Mouse (Mus musculus): ENCODE results near the gene Plekho2.

- TF ChIP-seq CTCF (IDR thresholded peaks at IDR 0.05), result no peak
- no peak for TF ChIP-seq POLR2A (IDR thresholded peaks at IDR 0.05; ENCODE audit: insufficient read depth, low read depth, low read length)
Measured at GRCm38 (mm10) chr9:65562081-65562506, 17.7 kb downstream of the Plekho2 start.

All from heart, adult 2 months (tissue).